8 mouse cellular contexts compared by ENCODE assay signal in the genomic region with DNA sequence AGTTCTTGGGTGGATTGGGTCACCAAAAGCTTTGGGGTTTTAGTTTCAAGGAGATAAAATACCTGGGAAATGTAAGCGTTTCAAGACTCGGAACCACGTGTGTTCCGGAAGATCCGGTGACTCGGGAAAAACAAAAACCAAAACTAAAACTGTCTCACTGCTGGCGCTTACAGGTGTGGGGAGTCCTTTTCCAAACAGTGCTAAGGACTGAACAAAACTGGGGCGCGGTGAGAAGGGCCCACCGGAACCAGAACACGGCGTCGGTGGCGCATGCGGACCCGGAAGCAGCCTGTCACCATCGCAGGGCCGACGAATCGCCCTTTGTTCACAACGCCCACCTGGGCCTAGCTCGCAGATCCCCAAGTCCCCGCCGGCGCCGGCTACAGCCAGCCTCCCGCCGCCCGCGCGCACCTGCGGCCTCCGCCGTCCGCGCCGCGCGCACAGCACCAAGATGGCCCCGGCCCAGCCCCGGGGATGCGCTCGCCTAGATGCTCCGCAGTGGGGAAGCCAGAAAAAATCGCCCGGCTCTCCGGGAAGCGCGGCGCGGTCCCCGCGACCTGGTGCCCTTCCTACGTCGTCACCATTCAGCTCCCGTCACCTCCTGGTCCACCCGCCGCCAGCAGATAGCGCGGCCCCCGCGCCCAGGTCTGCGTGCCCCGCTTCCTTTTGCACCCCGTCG. TPM values are rescaled to one million over a fixed set of nuclear protein-coding genes. Genes with fewer than 3 reads are reported as not detected.
DNase-seq lines count a peak whose midpoint lies in the region; ATAC-seq and TF ChIP-seq lines count a peak whose summit lies in the region.

No protein-coding gene starts in this region.

- TF ChIP-seq EP300 in liver, embryonic 14.5 days (IDR thresholded peaks at IDR 0.05; ENCODE audit: low read depth) = no peak

- H3K9me3 ChIP-seq in liver, embryonic 14.5 days (ENCODE audit: control insufficient read depth, low read length) = no peaks in the 10 kb centered on the region

- H3K27me3 ChIP-seq in liver, embryonic 14.5 days (ENCODE audit: control insufficient read depth, insufficient read depth, low read length) = peaks cover 3% of the 10 kb centered on the region

- H3K4me3 ChIP-seq in bone marrow, adult 2 months (replicated peaks; ENCODE audit: control insufficient read depth, low read depth, low read length) = peak overlapping the region; percentile 92
- H3K4me3 ChIP-seq in liver, embryonic 14.5 days (ENCODE audit: insufficient read depth in 1 of 2, low read depth in 2 of 2, low read length in 2 of 2) = peak overlapping the region; percentile 73 to 81

- H3K27ac ChIP-seq in bone marrow, adult 2 months (ENCODE audit: control insufficient read depth, insufficient read depth, low read depth, low read length, poor library complexity) = peak overlapping the region; percentile 93
- peak overlapping the region; percentile 83 for H3K27ac ChIP-seq in liver, embryonic 14.5 days

- peak; percentile 51 to 58 for DNase-seq in left cerebral cortex, adult 18-20 months (ENCODE audit: low spot score in 2 of 2)
- DNase-seq in left cerebral cortex, adult 11 months (ENCODE audit: low spot score) = no peak
- DNase-seq in kidney, adult 9 months = peak; percentile 37
- DNase-seq in liver, embryonic 14.5 days (ENCODE audit: low read depth in 3 of 3, low spot score in 3 of 3) = no peak
- DNase-seq in neural tube, embryonic 10.5 days (ENCODE audit: extremely low spot score, low spot score) = peak; percentile 30
- DNase-seq in Muller cell, postnatal 12 days (ENCODE audit: inconsistent ontology term) = no peak

- H3K4me2 ChIP-seq in liver, embryonic 14.5 days (ENCODE audit: low read depth) = peak overlapping the region; percentile 100

- peak overlapping the region; percentile 84 for H3K9ac ChIP-seq in liver, embryonic 14.5 days (replicated peaks)

- H3K4me1 ChIP-seq in bone marrow, adult 2 months (ENCODE audit: control insufficient read depth, insufficient read depth, low read length) = peaks cover 1% of the 10 kb centered on the region; the same call in 1 of the 2 replicates
- peaks cover 10 to 13% of the 10 kb centered on the region in 2 experiments for H3K4me1 ChIP-seq in liver, embryonic 14.5 days (replicated peaks; ENCODE audit: control insufficient read depth in 2 of 2, insufficient read depth in 2 of 2, low read length in 1 of 2)

- no peak for TF ChIP-seq POLR2A in bone marrow, adult 2 months (IDR thresholded peaks at IDR 0.05; ENCODE audit: borderline replicate concordance, control insufficient read depth, low read depth, low read length)

- no peak for TF ChIP-seq CTCF in bone marrow, adult 2 months (IDR thresholded peaks at IDR 0.05; ENCODE audit: control insufficient read depth, insufficient read depth, low read length)
- TF ChIP-seq CTCF in liver, embryonic 14.5 days (IDR thresholded peaks at IDR 0.05; ENCODE audit: low read depth) = no peak

- peak; percentile 32 for ATAC-seq in frontal cortex, adult (ENCODE audit: low TSS enrichment)
- ATAC-seq in liver, embryonic 14.5 days (ENCODE audit: insufficient read depth) = peak; percentile 62

- H3K36me3 ChIP-seq in liver, embryonic 14.5 days (replicated peaks; ENCODE audit: control insufficient read depth, insufficient read depth, low read depth) = peaks cover 29% of the 10 kb centered on the region

- WGBS in bone marrow, adult 2 months = under 1% methylated on average over 66 of the region's 66 CpGs
- under 1% methylated on average over 66 of the region's 66 CpGs for WGBS in liver, embryonic 14.5 days (ENCODE audit: insufficient replicate concordance)

RNA-seq across cellular contexts. Expression of a gene that starts 0.5 kb away (rescaled TPM):
- total RNA-seq in left cerebral cortex, adult 18-20 months (2021) = 100 to 1,000 TPM; 169 to 172 TPM
- 81.3 and 149 TPM in 2 replicates for polyA plus RNA-seq in bone marrow, adult 2 months (2011; ENCODE audit: insufficient read depth, insufficient read length, low replicate concordance, missing spikeins)
- polyA plus RNA-seq in liver, embryonic 14.5 days (2012; rRNA removed) = 115 and 150 TPM in 2 replicates
- polyA plus RNA-seq in liver, embryonic 14.5 days (2014; fragmentation: Nextera tagmentation; extraction: Ambion mirVana) = 310 and 347 TPM in 2 replicates

RNA-seq across cellular contexts. Expression of a gene that starts 0.6 kb away (rescaled TPM):
- total RNA-seq in left cerebral cortex, adult 18-20 months (2021) = 10 to 100 TPM; 40.2 to 41.9 TPM
- 1.4 and 1.9 TPM in 2 replicates for polyA plus RNA-seq in bone marrow, adult 2 months (2011; ENCODE audit: insufficient read depth, insufficient read length, low replicate concordance, missing spikeins)
- 1.0 and 1.3 TPM in 2 replicates for polyA plus RNA-seq in liver, embryonic 14.5 days (2012; rRNA removed)
- polyA plus RNA-seq in liver, embryonic 14.5 days (2014; fragmentation: Nextera tagmentation; extraction: Ambion mirVana) = 0.37 and 0.44 TPM in 2 replicates

RNA-seq across cellular contexts. Expression of a gene that starts 16.9 kb away (rescaled TPM):
- total RNA-seq in left cerebral cortex, adult 18-20 months (2021) = 100 to 1,000 TPM; 104 to 106 TPM
- 19.9 and 37.9 TPM in 2 replicates for polyA plus RNA-seq in bone marrow, adult 2 months (2011; ENCODE audit: insufficient read depth, insufficient read length, low replicate concordance, missing spikeins)
- polyA plus RNA-seq in liver, embryonic 14.5 days (2012; rRNA removed) = 6.0 and 10.7 TPM in 2 replicates
- polyA plus RNA-seq in liver, embryonic 14.5 days (2014; fragmentation: Nextera tagmentation; extraction: Ambion mirVana) = 1.5 and 1.7 TPM in 2 replicates

RNA-seq across cellular contexts. Expression of a gene that starts 28.7 kb away (rescaled TPM):
- total RNA-seq in left cerebral cortex, adult 18-20 months (2021) = 10 to 100 TPM; 13.7 to 17.5 TPM
- polyA plus RNA-seq in bone marrow, adult 2 months (2011; ENCODE audit: insufficient read depth, insufficient read length, low replicate concordance, missing spikeins) = 3.5 and 8.2 TPM in 2 replicates
- polyA plus RNA-seq in liver, embryonic 14.5 days (2012; rRNA removed) = 7.7 and 8.5 TPM in 2 replicates
- polyA plus RNA-seq in liver, embryonic 14.5 days (2014; fragmentation: Nextera tagmentation; extraction: Ambion mirVana) = 9.9 and 10.7 TPM in 2 replicates

Comparison
In these comparisons a context has a peak if more than half of its experiments do, and no peak if none do; other contexts are left out.
1. DNase-seq: peak in left cerebral cortex, adult 18-20 months (2 of 2), kidney, adult 9 months (single experiment) and neural tube, embryonic 10.5 days (single experiment); none in left cerebral cortex, adult 11 months (single experiment), liver, embryonic 14.5 days (0 of 3) and Muller cell, postnatal 12 days (single experiment).